Mouse (Mus musculus) intestine, embryonic 16.5 days (tissue): ENCODE measurements at regions not wholly inside any gene's neighbourhood (a gene's known extent, or its start where the extent isn't known, plus 50 kb on each side); places are given as distances from the start of the nearest gene placed in this dataset.
"Not testable (repeated sequence)": the region's sequence is repeated elsewhere in the genome, so short reads cannot be mapped to it uniquely, and the experiment has no call there.

Experiments
- ATAC-seq: fragments of 200-750 bp; cut with Nextera tagmentation; 2 replicates; pipeline ENCODE4 v1.8.0; 2017; ENCODE audit warnings: moderate TSS enrichment, moderate library complexity
- H3K27ac ChIP-seq: fragments of 300-500 bp; sonication (generic); 2 replicates; pipeline ENCODE4 v1.5.1; 2014; ENCODE audit warnings: mild to moderate bottlenecking, low read length
- H3K27me3 ChIP-seq: fragments of 300-500 bp; sonication (generic); replicated peaks from 2 replicates; pipeline ENCODE4 v1.6.1; 2014; ENCODE audit warnings: low read length, control low read depth, mixed read lengths; ENCODE audit not compliant: control insufficient read depth, insufficient read depth
- H3K36me3 ChIP-seq: fragments of 300-500 bp; sonication (generic); 2 replicates; pipeline ENCODE4 v1.6.1; 2014; ENCODE audit warnings: low read length, control low read depth; ENCODE audit not compliant: control insufficient read depth, insufficient read depth
- H3K4me1 ChIP-seq: fragments of 300-500 bp; sonication (generic); 2 replicates; pipeline ENCODE4 v1.6.1; 2014; ENCODE audit warnings: low read length, control low read depth, mixed read lengths; ENCODE audit not compliant: control insufficient read depth, insufficient read depth
- H3K4me2 ChIP-seq: fragments of 300-500 bp; sonication (generic); 2 replicates; pipeline ENCODE4 v1.6.1; 2014; ENCODE audit warnings: low read depth, low read length, control low read depth
- H3K4me3 ChIP-seq: fragments of 300-500 bp; sonication (generic); 2 replicates; pipeline ENCODE4 v1.5.1; 2014; ENCODE audit warnings: mild to moderate bottlenecking, low read length
- H3K9ac ChIP-seq: fragments of 300-500 bp; sonication (generic); 2 replicates; pipeline ENCODE4 v1.6.1; 2014; ENCODE audit warnings: low read depth, low read length
- H3K9me3 ChIP-seq: fragments of 300-500 bp; sonication (generic); 2 replicates; pipeline ENCODE4 v1.6.1; 2016; ENCODE audit warnings: low read length, control low read depth; ENCODE audit not compliant: control insufficient read depth
- WGBS: fragments of 180-500 bp; shearing (Covaris S2); extraction: QIAGEN DNeasy Blood & Tissue Kit; methylation state at CpG from one replicate; pipeline ENCODE4 v1.1.7; 2014; 5-methylcytosine and 5-hydroxymethylcytosine counted together

GRCm38 (mm10) chr1:157801151-157801550, 294.6 kb downstream of the Sec16b start:
- Histone ChIP-seq H3K4me3 (no peak overlapping the region), H3K27me3 (no peaks in the 10 kb centered on the region), H3K27ac (no peak overlapping the region), H3K4me2 (no peak overlapping the region), H3K36me3 (no peaks in the 10 kb centered on the region), H3K9ac (no peak overlapping the region), H3K4me1 (no peaks in the 10 kb centered on the region), H3K9me3 (no peaks in the 10 kb centered on the region)
- no peak for ATAC-seq
- 76% methylated on average over 3 of the region's 3 CpGs for WGBS

GRCm38 (mm10) chr1:157804229-157804628, 297.7 kb downstream of the Sec16b start:
- H3K4me2 ChIP-seq: no peak overlapping the region
- WGBS: 73% methylated on average over 3 of the region's 3 CpGs

GRCm38 (mm10) chr1:157806296-157806695, 299.8 kb downstream of the Sec16b start:
- no peak overlapping the region for H3K4me3 ChIP-seq
- no peak overlapping the region for H3K9ac ChIP-seq
- WGBS: 83% methylated on average over 1 of the region's 1 CpGs
- H3K4me2 ChIP-seq: no peak overlapping the region
- H3K27ac ChIP-seq: no peak overlapping the region
- no peak for ATAC-seq
- H3K4me1 ChIP-seq: no peaks in the 10 kb centered on the region
- no peaks in the 10 kb centered on the region for H3K9me3 ChIP-seq
- H3K36me3 ChIP-seq: no peaks in the 10 kb centered on the region
- H3K27me3 ChIP-seq: no peaks in the 10 kb centered on the region

More at GRCm38 (mm10) chr1:157804229-157804628, 297.7 kb downstream of the Sec16b start:
- Histone ChIP-seq H3K27ac (no peak overlapping the region), H3K4me1 (no peaks in the 10 kb centered on the region), H3K9me3 (no peaks in the 10 kb centered on the region), H3K27me3 (no peaks in the 10 kb centered on the region), H3K9ac (no peak overlapping the region), H3K36me3 (no peaks in the 10 kb centered on the region), H3K4me3 (no peak overlapping the region)
- no peak for ATAC-seq

GRCm38 (mm10) chr1:157809674-157810471, 303.3 kb downstream of the Sec16b start:
- 69% methylated on average over 8 of the region's 8 CpGs for WGBS
- no peak for ATAC-seq
- H3K27me3 ChIP-seq: no peaks in the 10 kb centered on the region

GRCm38 (mm10) chr1:157810657-157811056, 304.1 kb downstream of the Sec16b start:
- no peak overlapping the region for H3K4me2 ChIP-seq
- no peaks in the 10 kb centered on the region for H3K9me3 ChIP-seq
- H3K36me3 ChIP-seq: no peaks in the 10 kb centered on the region
- no peak overlapping the region for H3K9ac ChIP-seq
- no peak overlapping the region for H3K27ac ChIP-seq
- H3K4me3 ChIP-seq: no peak overlapping the region
- no peaks in the 10 kb centered on the region for H3K4me1 ChIP-seq
- no peak for ATAC-seq
- no peaks in the 10 kb centered on the region for H3K27me3 ChIP-seq

More at GRCm38 (mm10) chr1:157809674-157810471, 303.3 kb downstream of the Sec16b start:
- no peak overlapping the region for H3K9ac ChIP-seq
- H3K4me2 ChIP-seq: no peak overlapping the region
- H3K9me3 ChIP-seq: no peaks in the 10 kb centered on the region
- H3K27ac ChIP-seq: no peak overlapping the region
- no peaks in the 10 kb centered on the region for H3K36me3 ChIP-seq
- no peaks in the 10 kb centered on the region for H3K4me1 ChIP-seq
- no peak overlapping the region for H3K4me3 ChIP-seq

- no peaks in the 10 kb centered on the region for H3K36me3 ChIP-seq
- no peaks in the 10 kb centered on the region for H3K27me3 ChIP-seq
- no peaks in the 10 kb centered on the region for H3K4me1 ChIP-seq
- ATAC-seq: no peak
- H3K4me3 ChIP-seq: no peak overlapping the region
- WGBS: 78% methylated on average over 2 of the region's 2 CpGs
- no peaks in the 10 kb centered on the region for H3K9me3 ChIP-seq
- H3K9ac ChIP-seq: no peak overlapping the region
- H3K4me2 ChIP-seq: no peak overlapping the region
- no peak overlapping the region for H3K27ac ChIP-seq
These were observed 321.4 kb downstream of the Sec16b start for GRCm38 (mm10) chr1:157827966-157828365.

GRCm38 (mm10) chr1:157831511-157831910, 325.0 kb downstream of the Sec16b start:
- ATAC-seq: no peak
- no peak overlapping the region for H3K9ac ChIP-seq
- no peaks in the 10 kb centered on the region for H3K4me1 ChIP-seq
- no peak overlapping the region for H3K27ac ChIP-seq
- no peak overlapping the region for H3K4me3 ChIP-seq
- no peaks in the 10 kb centered on the region for H3K36me3 ChIP-seq
- H3K9me3 ChIP-seq: no peaks in the 10 kb centered on the region
- H3K27me3 ChIP-seq: no peaks in the 10 kb centered on the region
- no peak overlapping the region for H3K4me2 ChIP-seq
- WGBS: 43% methylated on average over 2 of the region's 2 CpGs

- H3K36me3 ChIP-seq: no peaks in the 10 kb centered on the region
- no peak overlapping the region for H3K4me2 ChIP-seq
- no peak for ATAC-seq
- no peak overlapping the region for H3K9ac ChIP-seq
- H3K9me3 ChIP-seq: no peaks in the 10 kb centered on the region
- WGBS: 75% methylated on average over 5 of the region's 5 CpGs
- H3K4me1 ChIP-seq: no peaks in the 10 kb centered on the region
- no peak overlapping the region for H3K27ac ChIP-seq
- H3K4me3 ChIP-seq: no peak overlapping the region
- H3K27me3 ChIP-seq: no peaks in the 10 kb centered on the region
These were observed 366.2 kb downstream of the Sec16b start for GRCm38 (mm10) chr1:157872775-157873174.

- H3K9me3 ChIP-seq: no peaks in the 10 kb centered on the region
- no peak overlapping the region for H3K4me2 ChIP-seq
- no peak for ATAC-seq
- 78% methylated on average over 2 of the region's 2 CpGs for WGBS
- no peak overlapping the region for H3K27ac ChIP-seq
- H3K27me3 ChIP-seq: no peaks in the 10 kb centered on the region
- no peaks in the 10 kb centered on the region for H3K4me1 ChIP-seq
- no peaks in the 10 kb centered on the region for H3K36me3 ChIP-seq
- no peak overlapping the region for H3K4me3 ChIP-seq
- no peak overlapping the region for H3K9ac ChIP-seq
These were observed 368.5 kb downstream of the Sec16b start for GRCm38 (mm10) chr1:157875006-157875405.

GRCm38 (mm10) chr1:157877117-157877516, 370.6 kb downstream of the Sec16b start:
- WGBS: 93% methylated on average over 2 of the region's 4 CpGs
- not testable (repeated sequence) for H3K4me2 ChIP-seq, H3K9me3 ChIP-seq, H3K9ac ChIP-seq, H3K4me3 ChIP-seq, H3K36me3 ChIP-seq, H3K27ac ChIP-seq, H3K4me1 ChIP-seq, ATAC-seq, H3K27me3 ChIP-seq
